In genomic region chr6:39304371-39304874, GRCm38 (mm10) we compare ENCODE assay signal across 10 mouse cellular contexts.
DNase-seq lines count a peak whose midpoint lies in the region; ATAC-seq lines count a peak whose summit lies in the region.
"Had no signal": no experiment of that assay in that cellular context is flagged by ENCODE, and none has a peak within 500 bp of the region (broad histone marks: within the 10 kb centered on the region; RNA-seq: fewer than 3 reads in every experiment).

No protein-coding gene starts in this region.

- H3K4me1 ChIP-seq in forebrain, embryonic 10.5 days: peaks cover 40% of the 10 kb centered on the region
- H3K4me1 ChIP-seq in kidney, embryonic 15.5 days: peaks cover 23% of the 10 kb centered on the region
- H3K4me1 ChIP-seq in midbrain, embryonic 15.5 days: no peaks in the 10 kb centered on the region

- no peak overlapping the region for H3K4me2 ChIP-seq in kidney, embryonic 15.5 days
- H3K4me2 ChIP-seq in midbrain, embryonic 15.5 days: no peak overlapping the region
- H3K4me2 ChIP-seq: heart, embryonic 15.5 days had no signal

- H3K9ac ChIP-seq in kidney, embryonic 15.5 days: no peak overlapping the region
- no peak overlapping the region for H3K9ac ChIP-seq in midbrain, embryonic 15.5 days
- H3K9ac ChIP-seq: heart, embryonic 15.5 days had no signal

- DNase-seq in embryo, embryonic 11 days: peak; percentile 72
- DNase-seq in forebrain, embryonic 10.5 days (ENCODE audit: extremely low spot score, low spot score): peak; percentile 63
- no peak for DNase-seq in T-cell, adult 2 months (ENCODE audit: low spot score)
- no peak for DNase-seq in cerebellum, postnatal 4 days (ENCODE audit: low spot score in 2 of 2)
- DNase-seq: lung, postnatal 10 days had no signal

- no peaks in the 10 kb centered on the region for H3K27me3 ChIP-seq in forebrain, embryonic 10.5 days (ENCODE audit: poor library complexity, severe bottlenecking)
- H3K27me3 ChIP-seq in kidney, embryonic 15.5 days: no peaks in the 10 kb centered on the region
- H3K27me3 ChIP-seq in midbrain, embryonic 15.5 days (replicated peaks): no peaks in the 10 kb centered on the region
- H3K27me3 ChIP-seq: heart, embryonic 15.5 days had no signal

- H3K27ac ChIP-seq in forebrain, embryonic 10.5 days: peak overlapping the region; percentile 80
- peak overlapping the region; percentile 76 for H3K27ac ChIP-seq in kidney, embryonic 15.5 days
- peak overlapping the region; percentile 48; the same call in 1 of the 2 replicates for H3K27ac ChIP-seq in midbrain, embryonic 15.5 days
- H3K27ac ChIP-seq: heart, embryonic 15.5 days had no signal

- H3K4me3 ChIP-seq in forebrain, embryonic 10.5 days: peak overlapping the region; percentile 23
- no peak overlapping the region for H3K4me3 ChIP-seq in kidney, embryonic 15.5 days (replicated peaks)
- H3K4me3 ChIP-seq in midbrain, embryonic 15.5 days: no peak overlapping the region
- H3K4me3 ChIP-seq: heart, embryonic 15.5 days had no signal

- H3K9me3 ChIP-seq in forebrain, embryonic 10.5 days: no peaks in the 10 kb centered on the region
- H3K9me3 ChIP-seq in kidney, embryonic 15.5 days (replicated peaks): no peaks in the 10 kb centered on the region
- no peaks in the 10 kb centered on the region for H3K9me3 ChIP-seq in midbrain, embryonic 15.5 days
- H3K9me3 ChIP-seq: heart, embryonic 15.5 days had no signal

- H3K36me3 ChIP-seq in forebrain, embryonic 10.5 days (replicated peaks): no peaks in the 10 kb centered on the region
- no peaks in the 10 kb centered on the region for H3K36me3 ChIP-seq in kidney, embryonic 15.5 days
- H3K36me3 ChIP-seq in midbrain, embryonic 15.5 days (replicated peaks): no peaks in the 10 kb centered on the region
- H3K36me3 ChIP-seq: heart, embryonic 15.5 days had no signal

- ATAC-seq in kidney, embryonic 15.5 days (replicated peaks; ENCODE audit: low FRiP score): peak; percentile 86
- peak; percentile 50; the same call in 1 of the 2 replicates for ATAC-seq in midbrain, embryonic 15.5 days (replicated peaks)
- no peak for ATAC-seq in inflammation-experienced regulatory T-cells, adult 6 months
- no peak for ATAC-seq in frontal cortex, adult (ENCODE audit: low TSS enrichment)

- WGBS in forebrain, embryonic 10.5 days: 4% methylated on average over 6 of the region's 6 CpGs
- 32% methylated on average over 6 of the region's 6 CpGs for WGBS in kidney, embryonic 15.5 days
- WGBS in midbrain, embryonic 15.5 days: 8% methylated on average over 6 of the region's 6 CpGs

Comparison
In these comparisons a context has a peak if more than half of its experiments do, and no peak if none do; other contexts are left out.
1. DNase-seq: peak in embryo, embryonic 11 days (single experiment) and forebrain, embryonic 10.5 days (single experiment); none in T-cell, adult 2 months (single experiment) and cerebellum, postnatal 4 days (0 of 2).
2. ATAC-seq: peak in kidney, embryonic 15.5 days (single experiment) and midbrain, embryonic 15.5 days (single experiment); none in inflammation-experienced regulatory T-cells, adult 6 months (single experiment) and frontal cortex, adult (single experiment).
3. Peak in every context shown above with its lines, with median percentiles within 50 percentile points of each other: H3K27ac ChIP-seq.